Mouse (Mus musculus): ENCODE results near the gene Mtmr1. TPM values are rescaled to one million over a fixed set of nuclear protein-coding genes. Genes with fewer than 3 reads are reported as not detected.

Mtmr1 gene
- polyA plus RNA-seq, 1 experiment = 9.8 TPM

GRCm38 (mm10) chrX:71430900-71431299 is 66.3 kb downstream of the Mtmr1 start:
- no peak for TF ChIP-seq GATA1 (IDR thresholded peaks at IDR 0.05; ENCODE audit: low read length)

DNA sequence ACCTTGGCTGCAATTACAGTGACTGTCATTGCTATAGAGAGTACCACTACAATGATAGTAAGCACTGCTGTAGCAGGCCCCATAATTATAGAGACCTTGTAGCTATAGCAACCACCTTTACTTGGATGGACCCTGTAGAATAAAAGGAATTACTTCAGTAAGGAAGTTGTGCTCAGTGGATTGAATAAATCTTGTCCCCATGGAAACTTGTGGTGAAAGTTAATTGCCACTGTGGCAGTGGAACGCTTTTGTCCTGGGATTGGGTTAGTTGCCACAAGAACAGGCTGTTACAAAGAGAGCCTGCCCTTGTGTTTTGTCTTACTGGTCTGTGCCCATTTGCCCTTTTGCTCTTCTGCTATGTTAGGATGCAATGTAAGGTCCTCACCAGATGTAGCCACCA is 69.9 kb downstream of the Mtmr1 start:
- TF ChIP-seq GATA1 (IDR thresholded peaks at IDR 0.05; ENCODE audit: low read length) = no peak

DNA sequence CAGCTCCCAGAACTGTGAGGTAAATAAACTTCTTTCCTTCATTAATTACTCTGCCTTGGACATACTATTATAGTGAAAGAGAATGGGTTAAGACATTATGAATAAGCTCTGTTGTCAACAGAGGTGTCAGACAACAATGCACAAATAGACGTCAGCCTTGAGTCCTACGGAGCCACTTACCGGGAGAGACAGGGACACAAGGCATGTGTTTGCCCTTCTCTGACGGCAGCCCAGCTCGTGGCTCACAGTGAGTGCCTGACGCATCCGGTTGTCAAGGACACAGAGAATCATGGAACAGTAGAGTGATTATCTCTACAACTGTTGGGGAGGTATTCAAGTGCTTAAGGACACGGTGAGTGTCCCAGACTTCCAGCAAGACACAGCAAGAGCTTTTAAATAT is 70.3 kb downstream of the Mtmr1 start:
- TF ChIP-seq GATA1 (IDR thresholded peaks at IDR 0.05; ENCODE audit: low read length) = no peak

DNA sequence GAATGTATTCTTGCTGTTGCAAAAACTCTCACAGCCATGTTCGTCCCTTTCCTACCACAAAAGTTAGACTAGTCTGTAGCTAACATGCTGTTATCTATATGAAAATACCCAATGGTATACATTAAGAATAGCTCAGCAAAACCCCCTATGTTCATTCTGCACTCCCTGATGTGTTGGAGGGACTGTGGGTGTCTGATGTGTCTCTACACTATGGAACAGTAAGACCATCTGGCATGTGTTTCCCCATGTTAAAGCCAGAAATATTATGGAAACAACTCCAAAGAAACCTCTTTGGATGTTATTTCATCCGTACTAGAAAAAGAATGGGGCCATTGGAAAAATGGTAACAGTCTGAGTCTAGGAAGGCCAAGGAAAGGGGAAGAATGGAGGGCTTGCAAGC is 71.0 kb downstream of the Mtmr1 start:
- no peak for TF ChIP-seq GATA1 (IDR thresholded peaks at IDR 0.05; ENCODE audit: low read length)

DNA sequence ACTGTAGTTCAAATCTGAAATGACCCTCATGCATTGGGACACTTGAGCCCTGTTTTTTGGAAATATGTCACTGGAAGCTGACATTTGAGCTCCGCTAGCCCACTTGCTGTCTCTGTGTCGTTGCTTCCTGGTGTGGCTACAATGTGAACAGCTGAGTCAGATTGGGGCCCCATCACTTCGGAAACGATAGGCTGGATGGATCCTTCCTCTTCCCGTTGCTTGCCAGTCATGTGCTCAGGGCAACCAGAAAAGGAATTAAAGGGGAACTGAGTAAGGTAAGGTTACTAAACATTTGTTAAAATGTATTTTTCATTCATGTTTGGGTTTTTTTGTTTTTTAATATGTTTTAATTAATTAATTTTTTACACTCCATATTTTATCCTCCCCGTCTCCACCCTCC is 74.9 kb downstream of the Mtmr1 start:
- TF ChIP-seq GATA1 (IDR thresholded peaks at IDR 0.05; ENCODE audit: low read length) = no peak

DNA sequence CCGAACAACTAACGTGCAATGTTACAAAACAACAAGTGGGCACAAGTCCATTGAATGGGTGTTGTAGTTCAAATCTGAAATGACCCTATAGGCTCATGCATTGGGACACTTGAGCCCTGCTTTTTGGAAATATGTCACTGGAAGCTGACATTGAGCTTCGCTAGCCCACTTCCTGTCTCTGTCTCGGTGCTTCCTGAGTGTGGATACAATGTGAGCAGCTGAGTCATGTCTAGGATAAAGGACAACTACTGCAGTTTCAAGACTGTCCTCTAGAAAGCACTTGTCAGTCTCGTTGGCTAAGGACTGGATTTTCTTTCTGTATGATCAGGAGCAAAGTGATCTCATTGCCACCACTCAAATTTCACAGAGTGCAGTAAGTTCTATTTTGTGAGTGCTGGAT is 78.4 kb downstream of the Mtmr1 start:
- TF ChIP-seq GATA1 (IDR thresholded peaks at IDR 0.05; ENCODE audit: low read length) = no peak

GRCm38 (mm10) chrX:71456078-71456737 is 91.6 kb downstream of the Mtmr1 start:
- no peak for TF ChIP-seq GATA1 (IDR thresholded peaks at IDR 0.05; ENCODE audit: low read length)

DNA sequence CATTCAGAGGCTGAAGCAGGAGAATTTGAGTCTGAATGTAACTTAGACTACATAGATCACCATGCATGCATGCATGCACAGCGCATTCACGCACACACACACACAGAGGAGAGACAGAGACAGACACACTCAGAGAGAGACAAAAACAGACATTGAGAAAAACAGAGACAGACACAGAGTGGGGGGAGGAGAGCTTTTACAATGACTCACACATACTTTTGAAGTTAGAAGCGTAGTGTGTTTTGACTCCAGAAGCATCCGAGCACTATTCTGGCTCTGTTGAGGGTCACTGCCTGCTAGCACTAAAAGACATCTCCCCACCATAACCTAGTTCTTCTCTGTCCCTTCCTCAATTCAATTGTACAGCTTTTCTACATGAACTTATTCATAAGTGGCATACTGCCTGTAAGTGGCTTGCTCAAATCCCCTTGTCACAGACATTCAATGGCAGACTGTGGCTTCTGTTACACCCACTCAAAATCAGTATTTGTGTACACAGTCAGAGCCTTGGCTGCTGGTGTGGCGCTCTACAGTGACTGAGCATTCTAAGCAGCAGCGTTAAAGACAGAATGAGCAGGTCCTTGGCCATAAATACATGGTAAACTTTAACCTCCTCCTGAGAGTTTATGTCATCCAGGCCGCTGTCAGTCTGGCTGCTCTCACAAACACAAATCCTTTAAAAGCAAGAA is 99.7 kb downstream of the Mtmr1 start:
- TF ChIP-seq GATA1 (IDR thresholded peaks at IDR 0.05; ENCODE audit: low read length) = no peak

DNA sequence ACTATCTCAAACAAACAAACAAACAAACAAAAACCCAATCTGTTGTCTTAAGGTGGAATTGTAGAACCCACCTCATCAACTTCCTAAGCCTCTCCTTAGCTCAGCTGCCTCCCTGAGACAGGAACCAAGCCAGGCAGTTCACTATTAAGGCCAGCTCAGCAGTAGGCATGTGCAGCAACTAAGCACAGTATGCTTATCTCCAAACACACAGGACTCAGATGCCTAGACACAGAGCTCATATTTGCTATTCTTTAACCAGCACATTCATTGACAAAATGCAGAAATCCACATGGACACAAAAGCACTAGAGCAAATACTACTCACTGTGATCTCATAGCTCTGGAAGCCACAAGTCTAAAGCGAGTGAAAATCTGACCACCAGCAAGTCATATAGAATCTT is 100.9 kb downstream of the Mtmr1 start:
- no peak for TF ChIP-seq GATA1 (IDR thresholded peaks at IDR 0.05; ENCODE audit: low read length)

- no peak for TF ChIP-seq GATA1 (IDR thresholded peaks at IDR 0.05; ENCODE audit: low read length)
These were observed 102.9 kb downstream of the Mtmr1 start for GRCm38 (mm10) chrX:71467491-71467890.

Other genes with a start within 250 kb of the Mtmr1 start
- gene Mtm1, start 154.0 kb upstream of the Mtmr1 start, polyA plus RNA-seq (2012) = 0.15 and 0.18 TPM in 2 replicates
- gene Cd99l2, start 128.1 kb downstream of the Mtmr1 start, polyA plus RNA-seq (2012) = 4.0 and 4.8 TPM in 2 replicates
- gene Hmgb3, start 191.2 kb downstream of the Mtmr1 start, polyA plus RNA-seq (2012) = 262 and 304 TPM in 2 replicates